Mouse (Mus musculus) right cerebral cortex, postnatal 25 days (tissue): ENCODE measurements around the gene Retreg3.
"Not testable (repeated sequence)": the region's sequence is repeated elsewhere in the genome, so short reads cannot be mapped to it uniquely, and the experiment has no call there.

Experiments used
- DNase-seq: peaks from one replicate; pipeline ENCODE4 v3.0.0; 2022

Retreg3 gene

DNA sequence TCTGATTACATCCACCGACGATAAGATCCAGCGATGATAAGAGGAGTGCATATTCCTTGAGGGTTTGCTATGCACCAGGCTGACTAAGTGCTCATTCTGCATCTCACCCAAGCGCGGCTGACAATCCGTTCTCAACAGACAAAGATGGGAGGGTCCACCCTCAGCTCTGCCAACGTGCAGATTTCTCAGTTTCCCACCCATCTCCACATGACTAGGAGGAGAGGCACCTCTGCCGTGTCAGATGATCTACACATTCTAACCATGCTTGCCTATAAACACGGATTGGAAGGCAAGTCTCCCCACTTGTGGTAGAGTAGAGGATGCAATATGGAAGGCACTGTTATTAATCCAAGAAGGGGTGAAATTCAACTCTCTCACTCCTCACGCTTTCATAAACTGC is 29.1 kb upstream of the Retreg3 start:
- no peak for DNase-seq

DNA sequence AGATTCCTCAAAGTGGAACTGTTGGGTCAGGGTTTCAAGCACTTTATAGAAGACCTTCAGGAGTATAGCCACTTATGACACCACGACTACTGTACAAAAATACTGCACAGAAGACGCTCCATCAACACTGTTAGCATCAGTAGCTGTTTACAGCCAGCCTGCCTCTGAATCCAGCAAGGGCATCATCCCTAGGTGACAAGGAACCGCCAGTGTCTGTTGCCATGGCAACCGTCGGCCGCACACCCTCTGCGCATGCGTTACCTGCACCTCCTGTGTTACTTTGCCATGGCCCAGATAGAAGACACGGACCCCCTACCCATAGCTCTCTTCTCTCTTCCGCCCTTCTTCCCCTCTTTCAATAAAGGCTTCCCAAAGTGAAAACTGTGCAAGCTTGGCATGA is 26.7 kb upstream of the Retreg3 start:
- no peak for DNase-seq

GRCm38 (mm10) chr11:101143338-101144225 is 23.9 kb upstream of the Retreg3 start:
- no peak for DNase-seq

GRCm38 (mm10) chr11:101142215-101142967 is 22.7 kb upstream of the Retreg3 start:
- DNase-seq: no peak

- DNase-seq: no peak
Measured at GRCm38 (mm10) chr11:101141088-101141487, 21.4 kb upstream of the Retreg3 start.

- DNase-seq: no peak
Measured at GRCm38 (mm10) chr11:101140164-101140819, 20.6 kb upstream of the Retreg3 start.

- no peak for DNase-seq
Measured at GRCm38 (mm10) chr11:101138536-101139181, 19.0 kb upstream of the Retreg3 start.

DNA sequence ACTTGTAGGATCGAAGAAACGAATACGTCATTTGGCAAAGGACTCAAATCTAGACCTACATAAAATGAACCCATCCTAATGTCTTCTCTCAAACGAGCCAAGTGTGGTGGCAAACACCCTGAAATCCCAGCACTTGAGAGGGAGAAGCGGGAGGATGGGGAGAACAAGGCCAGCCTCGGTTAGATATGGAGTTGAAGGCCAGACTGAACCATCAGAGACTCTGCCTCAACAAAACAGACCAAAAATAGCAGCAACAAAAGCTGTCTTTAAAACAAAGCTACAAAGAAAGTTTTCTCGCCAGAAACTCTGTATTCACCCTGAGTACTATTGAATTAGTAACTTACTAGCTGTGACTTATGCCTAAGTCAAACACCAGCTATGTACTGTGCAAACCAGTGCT is 17.3 kb upstream of the Retreg3 start:
- no peak for DNase-seq

DNA sequence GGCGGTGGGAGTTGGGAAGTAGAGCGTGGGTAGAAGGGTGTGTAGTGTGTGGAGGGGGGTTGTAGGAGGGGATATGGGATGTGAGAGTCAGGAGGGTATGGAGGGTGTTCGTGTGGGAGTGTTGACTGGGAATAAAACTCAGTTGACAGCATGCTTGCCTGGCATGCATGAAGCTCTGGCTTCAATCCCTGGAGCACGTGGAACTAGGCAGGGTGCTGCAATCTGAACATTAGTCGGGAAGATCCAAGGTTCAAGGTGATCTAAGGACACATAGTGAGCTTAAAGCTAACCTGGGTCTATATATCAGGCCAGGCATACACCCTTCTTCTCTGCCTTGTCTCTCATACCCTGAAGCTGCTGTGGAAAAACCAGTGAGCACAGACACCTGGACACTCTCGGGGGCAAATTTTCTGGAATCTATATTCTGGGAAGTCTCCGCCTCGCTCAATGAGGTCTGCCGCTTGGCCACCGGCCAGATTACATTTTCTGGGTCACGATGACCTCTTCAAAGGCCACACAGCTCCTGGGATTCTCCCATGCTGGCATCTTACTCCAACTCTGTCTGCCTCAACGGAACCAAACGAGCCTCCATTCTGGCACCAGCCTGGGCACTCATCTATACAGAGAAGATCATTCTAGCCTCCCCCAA is 14.6 kb upstream of the Retreg3 start:
- DNase-seq: no peak

DNA sequence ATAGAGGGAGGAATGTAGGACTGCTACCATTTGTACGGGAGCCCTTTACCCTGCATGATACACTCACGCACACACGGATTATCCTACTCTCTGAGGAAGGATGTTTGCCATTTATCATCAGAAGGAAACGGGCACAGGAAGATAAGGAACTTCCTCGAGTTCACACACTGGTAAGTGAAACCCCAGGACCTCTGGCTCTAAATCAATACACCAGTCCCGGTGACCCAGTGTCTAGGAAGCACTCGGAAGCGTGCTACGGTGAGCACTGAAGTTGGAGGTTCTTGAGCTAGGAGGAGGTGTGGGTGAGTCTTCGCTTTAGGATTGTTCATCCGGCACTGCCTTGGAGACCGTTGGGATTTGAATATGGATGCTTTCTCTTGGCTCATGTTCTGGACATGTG is 13.3 kb upstream of the Retreg3 start:
- DNase-seq: no peak

- no peak for DNase-seq
Measured at GRCm38 (mm10) chr11:101131701-101132100, 12.0 kb upstream of the Retreg3 start.

DNA sequence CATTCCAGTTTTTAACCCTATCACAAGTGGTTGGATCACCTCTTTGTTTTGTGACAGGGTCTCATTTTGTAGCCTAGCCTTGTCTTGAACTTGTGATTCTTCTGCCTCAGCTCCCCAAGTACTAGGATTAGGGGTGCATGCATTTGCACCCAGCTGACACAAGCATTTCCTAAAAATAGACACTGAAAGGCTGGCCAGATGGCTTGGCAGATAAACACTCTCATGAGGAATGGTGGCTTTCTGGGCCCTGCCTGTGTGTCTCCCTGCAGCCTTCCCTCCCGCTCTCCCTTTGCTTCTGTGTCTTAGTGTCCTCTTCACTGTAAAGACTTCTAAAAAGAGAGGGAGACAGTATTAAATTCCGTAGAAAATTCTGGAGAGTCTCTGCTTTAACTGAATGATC is 11.5 kb upstream of the Retreg3 start:
- DNase-seq: no peak

GRCm38 (mm10) chr11:101130056-101130756 is 10.5 kb upstream of the Retreg3 start:
- no peak for DNase-seq

DNA sequence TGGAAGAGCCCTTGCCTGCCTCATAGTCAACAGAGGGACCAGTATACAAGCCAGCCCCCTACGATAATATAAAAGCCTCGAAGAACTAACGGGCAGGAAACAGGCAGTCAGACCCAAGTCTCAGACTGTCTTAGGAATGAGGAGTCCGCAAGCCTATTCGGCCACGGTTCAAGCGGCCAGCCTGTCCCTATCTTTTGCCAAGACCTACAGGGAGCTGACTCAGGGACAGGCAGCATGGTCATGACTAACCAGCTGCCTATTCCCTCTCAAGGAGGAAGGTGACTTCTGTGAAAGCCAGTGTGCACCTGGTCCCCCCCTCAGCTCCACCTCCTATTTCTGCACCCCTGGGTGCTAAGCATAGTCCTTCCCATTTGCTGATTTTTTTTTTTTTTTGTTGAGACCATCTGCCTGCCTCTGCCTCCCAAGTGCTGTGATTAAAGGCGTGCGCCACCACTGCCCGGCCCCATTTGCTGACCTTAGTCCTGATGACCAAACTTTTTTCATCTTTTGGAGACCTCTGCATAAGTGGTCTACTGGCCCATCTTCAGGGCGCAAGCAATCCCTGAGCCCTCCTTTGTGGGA is 9.4 kb upstream of the Retreg3 start:
- DNase-seq: no peak

DNA sequence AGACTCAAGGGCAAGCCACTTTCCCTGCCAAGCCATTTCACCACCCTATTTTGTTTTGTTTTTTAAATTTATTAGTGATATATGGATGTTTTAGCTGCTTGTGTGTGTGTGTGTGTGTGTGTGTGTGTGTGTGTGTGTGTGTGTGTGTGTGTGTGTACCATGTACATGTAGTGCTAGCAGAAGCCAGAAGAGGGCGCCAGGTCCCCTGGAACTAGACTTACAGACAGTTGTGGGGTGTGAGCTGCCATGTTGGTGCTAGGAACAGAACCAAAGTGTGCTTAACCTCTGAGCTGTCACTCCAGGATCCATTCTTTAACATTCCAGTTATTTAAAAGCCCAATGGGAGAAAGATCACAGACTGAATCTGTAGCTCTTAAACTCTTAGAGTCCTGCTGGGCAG is 7.4 kb upstream of the Retreg3 start:
- DNase-seq: no peak

- not testable (repeated sequence) for DNase-seq
Measured at GRCm38 (mm10) chr11:101125008-101125407, 5.3 kb upstream of the Retreg3 start.

GRCm38 (mm10) chr11:101124494-101124893 is 4.8 kb upstream of the Retreg3 start:
- DNase-seq: not testable (repeated sequence)

- DNase-seq: no peak
Measured at GRCm38 (mm10) chr11:101120545-101121188, 974 bp upstream of the Retreg3 start.

DNA sequence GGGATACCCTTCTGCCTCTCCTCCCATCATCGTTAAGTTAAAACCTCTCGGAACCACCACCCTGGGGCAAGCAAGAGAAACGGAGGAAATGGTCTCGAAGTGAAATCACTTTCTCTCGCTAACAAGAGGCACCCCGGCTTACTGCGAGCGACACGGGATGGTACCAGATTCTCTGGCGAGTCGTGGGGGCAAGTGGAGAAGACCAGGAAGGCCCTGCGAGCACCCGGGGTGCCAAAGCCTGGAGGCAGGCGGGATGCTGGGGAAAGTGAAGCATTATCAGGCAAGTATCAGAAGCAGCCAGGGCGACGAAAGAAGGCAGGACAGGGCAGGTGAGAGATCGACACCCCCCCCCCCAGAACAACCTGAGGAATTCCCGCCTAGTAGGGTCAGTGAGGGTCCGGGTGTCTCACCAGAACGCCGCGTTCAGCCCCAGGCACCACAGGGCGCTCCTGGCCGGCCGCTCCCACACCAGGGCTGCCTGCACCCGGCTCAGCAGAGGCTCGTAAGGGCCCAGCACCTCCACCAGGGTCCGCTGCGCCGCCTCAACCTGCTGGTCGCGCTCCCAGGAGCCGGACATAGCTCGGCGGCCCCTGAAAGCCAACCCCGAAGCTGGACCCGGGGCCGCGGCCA is 447 bp downstream of the Retreg3 start:
- DNase-seq: no peak

DNA sequence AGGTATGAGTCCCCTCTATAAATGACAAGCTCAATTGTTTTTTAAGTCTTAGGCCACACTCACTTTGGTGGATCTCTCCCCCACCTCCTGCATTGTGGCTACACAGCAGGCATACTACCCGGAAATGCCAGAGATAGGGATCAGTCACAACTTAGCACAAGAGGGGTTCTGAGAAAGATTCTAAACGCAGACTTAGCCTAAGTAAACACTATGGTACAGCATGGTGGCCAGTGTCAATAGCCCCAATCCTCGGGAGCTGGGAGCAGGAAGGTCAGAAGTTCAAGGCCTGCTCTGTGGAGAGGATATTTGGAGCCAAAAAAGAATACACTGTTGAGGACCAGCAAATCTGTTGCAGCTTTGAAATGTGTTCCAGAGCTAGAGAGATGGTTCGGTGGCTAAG is 1.6 kb downstream of the Retreg3 start:
- no peak for DNase-seq
